Mouse (Mus musculus): ENCODE results near the gene Ankrd44. TPM values are rescaled to one million over a fixed set of nuclear protein-coding genes. Genes with fewer than 3 reads are reported as not detected.

The Ankrd44 gene
- 100 to 1,000 TPM; 344 to 376 TPM for total RNA-seq (2023)

DNA sequence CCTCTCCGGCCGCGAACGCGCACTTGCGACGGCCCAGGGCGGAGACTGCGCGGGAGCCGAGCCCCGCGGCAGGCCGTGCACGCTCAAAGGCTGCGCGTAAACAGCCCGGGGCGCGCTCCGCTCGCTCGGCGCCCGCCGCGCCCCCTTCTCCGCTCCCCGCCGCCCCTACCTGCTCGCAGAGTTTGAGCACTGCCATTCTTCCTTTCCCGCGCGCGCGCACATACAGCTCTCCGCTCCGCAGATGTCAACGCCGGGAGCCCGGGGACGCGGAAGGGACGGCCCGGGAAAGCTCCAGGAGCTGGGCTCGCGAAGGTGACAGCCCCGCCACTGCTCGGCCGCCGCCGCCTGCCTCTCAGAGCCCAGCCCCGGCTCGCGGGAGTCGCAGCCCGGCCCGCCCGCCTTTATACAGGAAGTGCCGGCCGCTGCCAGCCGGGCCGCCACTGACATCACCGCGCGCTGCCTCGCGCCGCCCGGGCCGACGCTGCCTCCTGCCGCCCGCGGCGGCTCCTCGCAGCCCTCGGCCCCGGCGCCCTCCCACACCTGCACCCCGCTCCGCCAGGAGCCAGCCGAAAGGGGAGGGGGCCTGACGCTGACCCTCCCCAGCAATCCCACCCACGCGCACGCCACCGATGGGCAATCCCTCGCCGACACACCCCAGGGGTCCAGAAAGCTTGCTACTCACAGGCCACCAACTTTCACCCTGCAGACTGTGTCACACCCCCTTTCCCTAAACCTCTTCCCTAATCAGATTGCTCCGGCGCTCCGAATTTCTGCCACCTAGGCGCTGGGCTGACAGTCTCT, at the start of gene Ankrd44:
TSS of gene Ankrd44 (minus strand) at position 417 of the 801 bp plus-strand sequence.

Other genes with a start within 250 kb of the Ankrd44 start
- gene Sf3b1, start 101.1 kb upstream of the Ankrd44 start, total RNA-seq (2023), result 100 to 1,000 TPM; 326 to 349 TPM
- 10 to 100 TPM; 56.1 to 59.0 TPM for gene Coq10b, start 126.4 kb upstream of the Ankrd44 start, total RNA-seq (2023)
- gene Hspe1, start 161.7 kb upstream of the Ankrd44 start, total RNA-seq (2023), result 10 to 100 TPM; 62.6 TPM
- gene Hspd1, start 161.9 kb upstream of the Ankrd44 start, total RNA-seq (2023), result 10 to 100 TPM; 61.4 to 71.1 TPM
- 10 to 100 TPM; 44.6 to 45.3 TPM for gene Mob4, start 204.8 kb upstream of the Ankrd44 start, total RNA-seq (2023)